Mouse (Mus musculus) MEL (cell line): ENCODE measurements at regions not wholly inside any gene's neighbourhood (a gene's known extent, or its start where the extent isn't known, plus 50 kb on each side); places are given as distances from the start of the nearest gene placed in this dataset.

Experiments used
- CHD2 ChIP-seq: IDR thresholded peaks from 2 replicates; pipeline ENCODE4 v1.6.1; 2011; ENCODE audit warnings: low read length, improper control_type of control experiment
- CTCF ChIP-seq, 3 experiments: IDR thresholded peaks in 2 of 3; conservative IDR thresholded peaks in 1 of 3; 2 replicates each; pipeline ENCODE4 v1.5.1; 2011 to 2012; ENCODE audit warnings: low read length in 3 of 3, low read depth in 2 of 3, mild to moderate bottlenecking in 2 of 3, improper control_type of control experiment in 1 of 3, inconsistent platforms in 1 of 3, mixed read lengths in 1 of 3, moderate library complexity in 1 of 3; ENCODE audit not compliant: control insufficient read depth in 1 of 3, insufficient read depth in 1 of 3, poor library complexity in 1 of 3, severe bottlenecking in 1 of 3
- EP300 ChIP-seq, 2 experiments: IDR thresholded peaks; 2 replicates each; pipeline ENCODE4 v1.6.1; 2011; ENCODE audit warnings: improper control_type of control experiment in 2 of 2, low read length in 2 of 2, low read depth in 1 of 2, mild to moderate bottlenecking in 1 of 2
- ETS1 ChIP-seq: IDR thresholded peaks from 2 replicates; pipeline ENCODE4 v1.6.1; 2012; ENCODE audit warnings: low read depth, mild to moderate bottlenecking, inconsistent platforms, low read length, improper control_type of control experiment, moderate library complexity
- GATA1 ChIP-seq: IDR thresholded peaks from 2 replicates; pipeline ENCODE4 v1.6.1; 2011; ENCODE audit warnings: low read depth, low read length, improper control_type of control experiment
- HCFC1 ChIP-seq: IDR thresholded peaks from 2 replicates; pipeline ENCODE4 v1.6.1; 2012; ENCODE audit warnings: low read depth, mild to moderate bottlenecking, inconsistent platforms, low read length, improper control_type of control experiment, moderate library complexity
- MYC ChIP-seq: IDR thresholded peaks from 2 replicates; pipeline ENCODE4 v1.6.1; 2011; ENCODE audit warnings: low read depth, mild to moderate bottlenecking, low read length, improper control_type of control experiment, moderate library complexity
- SMC3 ChIP-seq: IDR thresholded peaks from 2 replicates; pipeline ENCODE4 v1.6.1; 2011; ENCODE audit warnings: low read depth, low read length, improper control_type of control experiment
- UBTF ChIP-seq: IDR thresholded peaks from 2 replicates; pipeline ENCODE4 v1.6.1; 2012; ENCODE audit warnings: low read depth, mild to moderate bottlenecking, inconsistent platforms, low read length, improper control_type of control experiment, moderate library complexity, borderline replicate concordance; ENCODE audit not compliant: insufficient read depth

- TF ChIP-seq MYC (no peak), CTCF (IDR thresholded peaks at IDR 0.05 in 2 of 3, conservative IDR thresholded peaks at IDR 0.05 in 1 of 3; ENCODE audit: control insufficient read depth in 1 of 3, insufficient read depth in 1 of 3, low read depth in 2 of 3, low read length in 3 of 3, poor library complexity in 1 of 3, severe bottlenecking in 1 of 3) (no peak), GATA1 (no peak), SMC3 (no peak), HCFC1 (no peak), EP300 (IDR thresholded peaks at IDR 0.05; ENCODE audit: low read depth in 1 of 2, low read length in 2 of 2) (no peak), ETS1 (no peak), UBTF (no peak), CHD2 (no peak)
These were observed 115.0 kb upstream of the Plxnc1 start for GRCm38 (mm10) chr10:95059486-95060091.
